Mouse (Mus musculus) forebrain, postnatal 0 days (tissue): ENCODE data around the gene Rufy4. TPM values are rescaled to one million over a fixed set of nuclear protein-coding genes. Genes with fewer than 3 reads are reported as not detected.

Experiments used
- ATAC-seq: fragments of 200-750 bp; cut with Nextera tagmentation; 2 replicates; pipeline ENCODE4 v1.8.0; 2017; ENCODE audit warnings: mild to moderate bottlenecking, moderate library complexity
- DNase-seq: peaks from one replicate; pipeline ENCODE4 v3.0.0-alpha.2; 2015
- H3K27ac ChIP-seq: fragments of 300-500 bp; sonication (generic); 2 replicates; pipeline ENCODE4 v1.5.1; 2014; ENCODE audit warnings: low read depth, mild to moderate bottlenecking, antibody characterized with exemption, low read length, moderate library complexity, mixed read lengths
- H3K27me3 ChIP-seq: fragments of 300-500 bp; sonication (generic); 2 replicates; pipeline ENCODE4 v1.6.1; 2014; ENCODE audit warnings: mild to moderate bottlenecking, low read length, mixed read lengths; ENCODE audit not compliant: insufficient read depth
- H3K36me3 ChIP-seq: fragments of 300-500 bp; sonication (generic); 2 replicates; pipeline ENCODE4 v1.6.1; 2014; ENCODE audit warnings: mild to moderate bottlenecking, moderate library complexity; ENCODE audit not compliant: insufficient read depth
- H3K4me1 ChIP-seq: fragments of 300-500 bp; sonication (generic); 2 replicates; pipeline ENCODE4 v1.6.1; 2014; ENCODE audit warnings: antibody characterized with exemption; ENCODE audit not compliant: insufficient read depth
- H3K4me2 ChIP-seq: fragments of 300-500 bp; sonication (generic); 2 replicates; pipeline ENCODE4 v1.6.1; 2014; ENCODE audit warnings: low read depth, mild to moderate bottlenecking, moderate library complexity
- H3K4me3 ChIP-seq: fragments of 300-500 bp; sonication (generic); 2 replicates; pipeline ENCODE4 v1.5.1; 2014; ENCODE audit warnings: low read depth, low read length, mixed read lengths
- H3K9ac ChIP-seq: fragments of 300-500 bp; sonication (generic); 2 replicates; pipeline ENCODE4 v1.6.1; 2014; ENCODE audit warnings: mild to moderate bottlenecking
- H3K9me3 ChIP-seq: fragments of 300-500 bp; sonication (generic); 2 replicates; pipeline ENCODE4 v1.6.1; 2016; ENCODE audit warnings: low read length
- CTCF ChIP-seq: sonication (generic); IDR thresholded peaks from 2 replicates; pipeline ENCODE4 v1.5.1; 2016; ENCODE audit warnings: antibody characterized with exemption, control low read depth, low read depth
- WGBS: fragments of 180-500 bp; shearing (Covaris S2); extraction: QIAGEN DNeasy Blood & Tissue Kit; methylation state at CpG from one replicate; pipeline ENCODE4 v1.1.7; 2014; 5-methylcytosine and 5-hydroxymethylcytosine counted together
- polyA plus RNA-seq: library from polyadenylated mRNA; unstranded; fragments of >200 nt; fragmentation: Nextera tagmentation; extraction: Ambion mirVana; gene quantifications from 2 replicates; pipeline ENCODE4 v1.2.1, GENCODE M21; 2015
- total RNA-seq: library from RNA; depleted of rRNA; stranded (reverse); fragments of >200 nt; gene quantifications from 2 replicates; pipeline ENCODE4 v1.2.3, GENCODE M21; 2014

Rufy4 gene
- total and polyA plus RNA-seq, 2 experiments from 2014 or later: 0.13 TPM; not detected in 1

GRCm38 (mm10) chr1:74130883-74131659 is 5.7 kb downstream of the Rufy4 start:
- 83% methylated on average over 8 of the region's 8 CpGs for WGBS
- no peak for TF ChIP-seq CTCF
- ATAC-seq: no peak

DNA sequence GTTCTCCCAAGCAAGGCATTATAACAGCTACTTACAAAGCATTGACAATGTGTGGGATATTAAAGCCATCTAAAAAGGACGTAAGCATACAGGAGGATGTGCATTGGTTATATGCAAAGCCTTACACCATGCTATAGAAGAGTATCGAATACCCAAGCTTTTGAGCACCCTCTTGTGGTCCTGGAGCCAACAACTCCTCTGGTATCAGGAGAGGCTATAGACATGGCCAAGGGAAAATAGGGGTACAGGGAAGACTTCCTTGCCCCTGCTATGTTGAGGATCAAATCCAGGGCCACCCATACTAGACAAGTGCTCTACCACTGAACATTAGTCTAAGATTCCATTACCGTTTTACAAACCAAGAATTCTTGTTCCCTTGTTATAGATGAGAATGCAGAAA is 6.7 kb downstream of the Rufy4 start:
- no peaks in the 10 kb centered on the region for H3K27me3 ChIP-seq
- no peak overlapping the region for H3K27ac ChIP-seq
- no peak for TF ChIP-seq CTCF
- no peak overlapping the region for H3K9ac ChIP-seq
- DNase-seq (no peak), ATAC-seq (no peak)
- 65% methylated on average over 3 of the region's 3 CpGs for WGBS
- no peaks in the 10 kb centered on the region for H3K4me1 ChIP-seq
- no peaks in the 10 kb centered on the region for H3K9me3 ChIP-seq
- no peak overlapping the region for H3K4me3 ChIP-seq
- H3K4me2 ChIP-seq: no peak overlapping the region
- H3K36me3 ChIP-seq: no peaks in the 10 kb centered on the region

More at GRCm38 (mm10) chr1:74130883-74131659, 5.7 kb downstream of the Rufy4 start:
- Histone ChIP-seq H3K27me3 (no peaks in the 10 kb centered on the region), H3K36me3 (no peaks in the 10 kb centered on the region), H3K27ac (no peak overlapping the region), H3K4me3 (no peak overlapping the region), H3K9me3 (no peaks in the 10 kb centered on the region), H3K9ac (no peak overlapping the region), H3K4me1 (no peaks in the 10 kb centered on the region), H3K4me2 (no peak overlapping the region)
- no peak for DNase-seq

GRCm38 (mm10) chr1:74133954-74134353 is 8.6 kb downstream of the Rufy4 start:
- H3K36me3 ChIP-seq: no peaks in the 10 kb centered on the region
- DNase-seq (no peak), ATAC-seq (no peak)
- H3K4me1 ChIP-seq: no peaks in the 10 kb centered on the region
- TF ChIP-seq CTCF: no peak
- no peak overlapping the region for H3K4me3 ChIP-seq
- no peak overlapping the region for H3K27ac ChIP-seq
- no peaks in the 10 kb centered on the region for H3K9me3 ChIP-seq
- no peaks in the 10 kb centered on the region for H3K27me3 ChIP-seq
- H3K9ac ChIP-seq: no peak overlapping the region
- WGBS: 78% methylated on average over 6 of the region's 6 CpGs
- H3K4me2 ChIP-seq: no peak overlapping the region

- H3K9me3 ChIP-seq: no peaks in the 10 kb centered on the region
- DNase-seq (no peak), ATAC-seq (no peak)
- WGBS: 87% methylated on average over 6 of the region's 6 CpGs
- H3K4me1 ChIP-seq: no peaks in the 10 kb centered on the region
- H3K27ac ChIP-seq: no peak overlapping the region
- H3K4me2 ChIP-seq: no peak overlapping the region
- H3K36me3 ChIP-seq: no peaks in the 10 kb centered on the region
- H3K4me3 ChIP-seq: no peak overlapping the region
- H3K27me3 ChIP-seq: no peaks in the 10 kb centered on the region
- no peak overlapping the region for H3K9ac ChIP-seq
- TF ChIP-seq CTCF: no peak
These were observed 10.1 kb downstream of the Rufy4 start for GRCm38 (mm10) chr1:74135326-74135950.

- no peaks in the 10 kb centered on the region for H3K4me1 ChIP-seq
- WGBS: 55% methylated on average over 3 of the region's 3 CpGs
- no peak overlapping the region for H3K4me3 ChIP-seq
- no peaks in the 10 kb centered on the region for H3K36me3 ChIP-seq
- ATAC-seq (no peak), DNase-seq (no peak)
- no peak overlapping the region for H3K9ac ChIP-seq
- no peaks in the 10 kb centered on the region for H3K9me3 ChIP-seq
- H3K27ac ChIP-seq: no peak overlapping the region
- no peak overlapping the region for H3K4me2 ChIP-seq
- H3K27me3 ChIP-seq: no peaks in the 10 kb centered on the region
- peak; percentile 25; the same call in 1 of the 2 replicates for TF ChIP-seq CTCF
These were observed 14.1 kb downstream of the Rufy4 start for GRCm38 (mm10) chr1:74139415-74139814.

- Histone ChIP-seq H3K4me3 (no peak overlapping the region), H3K27ac (no peak overlapping the region), H3K4me2 (no peak overlapping the region), H3K9me3 (no peaks in the 10 kb centered on the region), H3K9ac (no peak overlapping the region), H3K27me3 (no peaks in the 10 kb centered on the region), H3K36me3 (no peaks in the 10 kb centered on the region), H3K4me1 (no peaks in the 10 kb centered on the region)
- no peak for DNase-seq
- WGBS: 79% methylated on average over 8 of the region's 8 CpGs
- no peak for TF ChIP-seq CTCF
- no peak for ATAC-seq
These were observed 16.4 kb downstream of the Rufy4 start for GRCm38 (mm10) chr1:74141781-74142180.
